Mouse (Mus musculus) heart, postnatal 0 days (tissue): ENCODE data around the gene Frem2.

Experiments used
- CTCF ChIP-seq: IDR thresholded peaks from 2 replicates; pipeline ENCODE4 v1.5.1; 2016; ENCODE audit warnings: antibody characterized with exemption, control low read depth, low read depth
- EP300 ChIP-seq: IDR thresholded peaks from 2 replicates; pipeline ENCODE4 v1.6.1; 2016; ENCODE audit warnings: antibody characterized with exemption, low read depth

DNA sequence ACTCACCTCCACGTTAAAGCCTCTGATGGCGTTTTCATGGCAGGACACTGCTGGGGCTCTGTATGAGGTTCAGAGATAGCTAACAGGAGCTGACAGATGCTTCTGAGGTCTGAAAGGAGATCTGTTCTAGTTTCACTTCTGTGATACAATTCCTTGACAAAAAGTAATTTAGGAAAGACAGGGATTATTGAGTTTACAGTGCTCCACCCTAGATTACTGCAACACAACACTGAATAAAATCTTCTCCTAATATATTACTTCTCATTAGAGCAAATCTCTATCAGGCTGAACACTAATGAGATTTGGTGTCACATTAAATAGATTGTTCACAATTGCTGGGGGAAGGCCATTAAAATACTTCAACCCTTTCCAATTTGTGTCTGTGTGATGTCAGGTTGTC is 23.7 kb upstream of the Frem2 start:
- no peak for TF ChIP-seq EP300
- no peak for TF ChIP-seq CTCF
